Mouse (Mus musculus): ENCODE data around the gene A930033H14Rik.

DNA sequence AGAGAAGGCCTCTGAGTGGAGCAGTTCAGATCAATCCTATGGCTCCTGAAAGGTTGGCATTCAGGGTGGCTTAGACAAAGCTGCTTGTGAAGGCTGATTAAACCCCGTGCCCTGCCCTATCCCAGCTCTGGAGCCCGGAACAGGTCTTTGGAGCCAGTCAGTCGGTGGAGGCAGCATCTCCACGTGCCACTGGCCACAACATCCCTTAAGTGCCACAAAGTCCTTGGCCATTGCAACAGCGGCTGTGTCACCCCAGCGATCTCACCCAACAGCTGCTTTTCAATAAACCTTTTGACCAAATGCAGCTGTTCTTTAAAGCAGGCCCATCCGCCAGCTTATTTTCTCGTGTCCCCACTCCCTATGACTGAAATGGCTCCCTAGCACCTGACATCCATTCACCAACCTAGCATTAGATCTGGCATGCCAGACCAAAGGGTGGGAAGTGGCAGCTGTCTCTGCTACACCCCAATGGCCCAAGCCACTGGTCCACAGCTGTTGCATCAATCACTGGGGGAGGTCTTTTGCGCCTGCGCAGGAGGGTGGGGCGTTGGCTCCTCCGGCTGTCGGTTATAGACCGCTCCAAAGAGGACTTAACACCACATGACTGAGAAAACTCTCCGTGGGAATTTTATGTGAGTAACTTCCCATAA lies 4.8 kb downstream of the A930033H14Rik start:
- TF ChIP-seq CTCF (IDR thresholded peaks at IDR 0.05; ENCODE audit: low read depth, low read length) (no peak), TAL1 (conservative IDR thresholded peaks at IDR 0.05; ENCODE audit: low read depth, low read length) (no peak), GATA1 (IDR thresholded peaks at IDR 0.05; ENCODE audit: borderline replicate concordance, low read length) (no peak), POLR2AphosphoS5 (IDR thresholded peaks at IDR 0.05; ENCODE audit: insufficient replicate concordance, low read depth, low read length) (no peak), GATA2 (IDR thresholded peaks at IDR 0.05; ENCODE audit: borderline replicate concordance, low read depth, low read length) (no peak)

Data from G1E (cell line).